Mouse (Mus musculus): ENCODE results near the gene Arid5b. TPM values are rescaled to one million over a fixed set of nuclear protein-coding genes. Genes with fewer than 3 reads are reported as not detected.
A peak's percentile ranks its signal among the peaks of the same experiment; 100 is the strongest.

The Arid5b gene
- polyA plus RNA-seq, 1 experiment from 2014 or later, result 42.9 TPM

- H3K36me3 ChIP-seq (ENCODE audit: control insufficient read depth, insufficient read depth, low read length), result peaks cover 32% of the 10 kb centered on the region
- H3K4me1 ChIP-seq (ENCODE audit: control insufficient read depth, insufficient read depth, low read length), result peaks cover 7% of the 10 kb centered on the region
- no peak overlapping the region for H3K9ac ChIP-seq (ENCODE audit: low read depth, low read length)
- H3K27me3 ChIP-seq (ENCODE audit: control insufficient read depth, insufficient read depth, low read length), result no peaks in the 10 kb centered on the region
- no peak overlapping the region for H3K27ac ChIP-seq (ENCODE audit: low read depth, low read length)
- H3K4me3 ChIP-seq (ENCODE audit: low read length), result no peak overlapping the region
- WGBS, result 70% methylated on average over 13 of the region's 13 CpGs
- no peak for ATAC-seq (ENCODE audit: low FRiP score, low TSS enrichment)
- H3K4me2 ChIP-seq (replicated peaks; ENCODE audit: low read depth, low read length), result no peak overlapping the region
- H3K9me3 ChIP-seq (ENCODE audit: control insufficient read depth, low read length), result no peaks in the 10 kb centered on the region
Measured at GRCm38 (mm10) chr10:68240804-68241485, 37.6 kb downstream of the Arid5b start.

GRCm38 (mm10) chr10:68240094-68240803 is 38.3 kb downstream of the Arid5b start:
- no peak overlapping the region for H3K4me2 ChIP-seq (replicated peaks; ENCODE audit: low read depth, low read length)
- WGBS, result 40% methylated on average over 3 of the region's 3 CpGs
- peaks cover 37% of the 10 kb centered on the region for H3K36me3 ChIP-seq (ENCODE audit: control insufficient read depth, insufficient read depth, low read length)
- no peak overlapping the region for H3K27ac ChIP-seq (ENCODE audit: low read depth, low read length)
- ATAC-seq (ENCODE audit: low FRiP score, low TSS enrichment), result no peak
- H3K4me1 ChIP-seq (ENCODE audit: control insufficient read depth, insufficient read depth, low read length), result peaks cover 7% of the 10 kb centered on the region
- H3K9me3 ChIP-seq (ENCODE audit: control insufficient read depth, low read length), result no peaks in the 10 kb centered on the region
- no peaks in the 10 kb centered on the region for H3K27me3 ChIP-seq (ENCODE audit: control insufficient read depth, insufficient read depth, low read length)
- H3K9ac ChIP-seq (ENCODE audit: low read depth, low read length), result no peak overlapping the region
- no peak overlapping the region for H3K4me3 ChIP-seq (ENCODE audit: low read length)

GRCm38 (mm10) chr10:68239426-68240070 is 39.0 kb downstream of the Arid5b start:
- Histone ChIP-seq H3K4me1 (ENCODE audit: control insufficient read depth, insufficient read depth, low read length) (peaks cover 7% of the 10 kb centered on the region), H3K4me3 (ENCODE audit: low read length) (no peak overlapping the region), H3K9me3 (ENCODE audit: control insufficient read depth, low read length) (no peaks in the 10 kb centered on the region), H3K27ac (ENCODE audit: low read depth, low read length) (peak overlapping the region; percentile 18; the same call in 1 of the 2 replicates), H3K36me3 (ENCODE audit: control insufficient read depth, insufficient read depth, low read length) (peaks cover 38% of the 10 kb centered on the region), H3K9ac (ENCODE audit: low read depth, low read length) (no peak overlapping the region), H3K4me2 (replicated peaks; ENCODE audit: low read depth, low read length) (no peak overlapping the region), H3K27me3 (ENCODE audit: control insufficient read depth, insufficient read depth, low read length) (no peaks in the 10 kb centered on the region)
- no peak for ATAC-seq (ENCODE audit: low FRiP score, low TSS enrichment)
- 79% methylated on average over 7 of the region's 7 CpGs for WGBS

GRCm38 (mm10) chr10:68238707-68239425 is 39.7 kb downstream of the Arid5b start:
- 45% methylated on average over 5 of the region's 5 CpGs for WGBS
- no peak overlapping the region for H3K4me3 ChIP-seq (ENCODE audit: low read length)
- H3K36me3 ChIP-seq (ENCODE audit: control insufficient read depth, insufficient read depth, low read length), result peaks cover 44% of the 10 kb centered on the region
- no peak for ATAC-seq (ENCODE audit: low FRiP score, low TSS enrichment)
- H3K27me3 ChIP-seq (ENCODE audit: control insufficient read depth, insufficient read depth, low read length), result no peaks in the 10 kb centered on the region
- H3K4me1 ChIP-seq (ENCODE audit: control insufficient read depth, insufficient read depth, low read length), result peaks cover 7% of the 10 kb centered on the region
- H3K4me2 ChIP-seq (replicated peaks; ENCODE audit: low read depth, low read length), result no peak overlapping the region
- H3K27ac ChIP-seq (ENCODE audit: low read depth, low read length), result peak overlapping the region; percentile 18; the same call in 1 of the 2 replicates
- no peaks in the 10 kb centered on the region for H3K9me3 ChIP-seq (ENCODE audit: control insufficient read depth, low read length)
- H3K9ac ChIP-seq (ENCODE audit: low read depth, low read length), result no peak overlapping the region

GRCm38 (mm10) chr10:68238182-68238581 is 40.4 kb downstream of the Arid5b start:
- no peaks in the 10 kb centered on the region for H3K27me3 ChIP-seq (ENCODE audit: control insufficient read depth, insufficient read depth, low read length)
- no peak overlapping the region; the same call in 1 of the 2 replicates for H3K27ac ChIP-seq (ENCODE audit: low read depth, low read length)
- no peak for ATAC-seq (ENCODE audit: low FRiP score, low TSS enrichment)
- WGBS, result 42% methylated on average over 3 of the region's 3 CpGs
- peaks cover 47% of the 10 kb centered on the region for H3K36me3 ChIP-seq (ENCODE audit: control insufficient read depth, insufficient read depth, low read length)
- H3K9ac ChIP-seq (ENCODE audit: low read depth, low read length), result no peak overlapping the region
- peaks cover 7% of the 10 kb centered on the region for H3K4me1 ChIP-seq (ENCODE audit: control insufficient read depth, insufficient read depth, low read length)
- H3K4me2 ChIP-seq (replicated peaks; ENCODE audit: low read depth, low read length), result no peak overlapping the region
- no peaks in the 10 kb centered on the region for H3K9me3 ChIP-seq (ENCODE audit: control insufficient read depth, low read length)
- H3K4me3 ChIP-seq (ENCODE audit: low read length), result no peak overlapping the region

- Histone ChIP-seq H3K4me2 (replicated peaks; ENCODE audit: low read depth, low read length) (no peak overlapping the region), H3K27ac (ENCODE audit: low read depth, low read length) (peak overlapping the region; percentile 9; the same call in 1 of the 2 replicates), H3K27me3 (ENCODE audit: control insufficient read depth, insufficient read depth, low read length) (no peaks in the 10 kb centered on the region), H3K9me3 (ENCODE audit: control insufficient read depth, low read length) (no peaks in the 10 kb centered on the region), H3K4me3 (ENCODE audit: low read length) (no peak overlapping the region), H3K4me1 (ENCODE audit: control insufficient read depth, insufficient read depth, low read length) (peaks cover 7% of the 10 kb centered on the region), H3K9ac (ENCODE audit: low read depth, low read length) (0 out of 2 replicates have a peak overlapping the region, but pooled peaks have one; percentile 7), H3K36me3 (ENCODE audit: control insufficient read depth, insufficient read depth, low read length) (peaks cover 36% of the 10 kb centered on the region)
- ATAC-seq (ENCODE audit: low FRiP score, low TSS enrichment), result 0 out of 2 replicates have a peak, but pooled peaks have one; percentile 32
- 71% methylated on average over 14 of the region's 14 CpGs for WGBS
Measured at GRCm38 (mm10) chr10:68236956-68237455, 41.5 kb downstream of the Arid5b start.

- H3K9me3 ChIP-seq (ENCODE audit: control insufficient read depth, low read length), result no peaks in the 10 kb centered on the region
- H3K4me2 ChIP-seq (replicated peaks; ENCODE audit: low read depth, low read length), result no peak overlapping the region
- no peak overlapping the region for H3K4me3 ChIP-seq (ENCODE audit: low read length)
- peak overlapping the region; percentile 19; the same call in 1 of the 2 replicates for H3K27ac ChIP-seq (ENCODE audit: low read depth, low read length)
- 50% methylated on average over 18 of the region's 18 CpGs for WGBS
- H3K4me1 ChIP-seq (ENCODE audit: control insufficient read depth, insufficient read depth, low read length), result peaks cover 17% of the 10 kb centered on the region
- peak; percentile 38; the same call in 1 of the 2 replicates for ATAC-seq (ENCODE audit: low FRiP score, low TSS enrichment)
- H3K36me3 ChIP-seq (ENCODE audit: control insufficient read depth, insufficient read depth, low read length), result peaks cover 23% of the 10 kb centered on the region; the same call in 1 of the 2 replicates
- H3K9ac ChIP-seq (ENCODE audit: low read depth, low read length), result no peak overlapping the region
- H3K27me3 ChIP-seq (ENCODE audit: control insufficient read depth, insufficient read depth, low read length), result no peaks in the 10 kb centered on the region
Measured at GRCm38 (mm10) chr10:68231385-68232182, 47.0 kb downstream of the Arid5b start.

All from kidney, embryonic 14.5 days (tissue).